Mouse (Mus musculus): ENCODE data around the gene Nckap5.

DNA sequence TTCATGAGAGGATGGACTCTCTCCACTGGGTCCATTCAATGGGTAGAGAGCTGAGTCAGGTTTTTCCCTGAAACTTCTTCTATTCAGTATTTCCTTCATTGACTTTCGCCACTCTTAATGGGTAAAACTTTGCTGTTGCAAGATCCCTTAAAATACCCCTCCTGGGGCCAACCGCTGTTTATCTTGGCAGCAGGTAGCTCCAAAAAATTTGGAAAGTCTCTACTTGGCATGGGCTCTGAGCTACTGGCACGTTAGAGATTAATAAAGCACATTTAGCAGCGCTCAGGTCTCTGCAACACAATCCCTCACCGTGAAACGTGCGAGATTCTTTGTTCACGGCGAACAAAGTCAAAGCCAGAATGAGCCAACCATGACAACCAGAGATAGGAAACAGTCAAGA lies 1.6 kb downstream of the Nckap5 start:
- TF ChIP-seq POLR2A (IDR thresholded peaks at IDR 0.05; ENCODE audit: insufficient read depth, low read length) (no peak), CTCF (IDR thresholded peaks at IDR 0.05; ENCODE audit: low read depth, low read length) (no peak)

All from ES-Bruce4 (cell line).